Mouse (Mus musculus) brain, adult 2 months (tissue): ENCODE measurements around the gene Fbxo24.

Source experiments
- DNase-seq: peaks from one replicate; pipeline ENCODE4 v3.0.0; 2011; ENCODE audit warnings: low read depth, low spot score

Gene Fbxo24

GRCm38 (mm10) chr5:137562965-137563364 lies 65.8 kb downstream of the Fbxo24 start:
- peak; percentile 73 for DNase-seq
